Mouse (Mus musculus): Measurements from ENCODE around the gene Gm26897.

Gm26897 gene

GRCm38 (mm10) chr5:111733851-111734250 is at the start of gene Gm26897:
Gm26897 (plus strand) TSS chr5:111733924.
- no peak for DNase-seq (ENCODE audit: low read depth, low spot score)

- DNase-seq (ENCODE audit: low read depth, low spot score): no peak
These were observed 46.4 kb upstream of the Gm26897 start for GRCm38 (mm10) chr5:111687370-111687769.

- no peak for DNase-seq (ENCODE audit: low read depth, low spot score)
These were observed 45.1 kb upstream of the Gm26897 start for GRCm38 (mm10) chr5:111688584-111688983.

GRCm38 (mm10) chr5:111697996-111698395 is 35.7 kb upstream of the Gm26897 start:
- DNase-seq (ENCODE audit: low read depth, low spot score): no peak

DNA sequence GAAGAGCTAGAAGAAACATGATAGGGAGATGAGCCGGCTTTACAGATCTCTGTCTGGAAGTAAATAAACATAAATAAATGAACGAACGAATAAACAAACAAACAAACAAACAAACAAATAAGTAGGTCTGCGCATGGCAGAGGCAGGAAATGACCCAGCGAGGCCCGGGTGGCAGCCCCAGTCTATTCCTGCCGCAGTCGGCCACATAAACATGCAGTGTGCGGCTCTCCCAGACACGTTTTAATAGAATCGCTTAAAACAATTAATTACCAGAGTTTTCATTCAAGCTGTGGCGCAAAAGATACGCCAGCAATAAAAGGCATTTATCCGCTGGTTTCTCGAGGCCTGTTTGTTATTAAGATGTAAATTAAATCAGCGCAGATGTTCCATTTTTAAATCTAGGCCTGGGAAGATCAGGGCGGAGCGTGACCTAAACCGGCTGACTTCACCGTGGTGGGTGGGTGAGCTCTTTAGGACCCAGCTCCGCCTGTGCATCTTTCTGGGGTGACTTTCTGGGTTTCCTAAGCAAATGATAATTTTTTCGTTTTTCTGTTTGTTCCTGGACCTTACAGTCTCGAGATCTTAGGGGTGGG is 33.9 kb upstream of the Gm26897 start:
- DNase-seq (ENCODE audit: low read depth, low spot score): no peak

DNA sequence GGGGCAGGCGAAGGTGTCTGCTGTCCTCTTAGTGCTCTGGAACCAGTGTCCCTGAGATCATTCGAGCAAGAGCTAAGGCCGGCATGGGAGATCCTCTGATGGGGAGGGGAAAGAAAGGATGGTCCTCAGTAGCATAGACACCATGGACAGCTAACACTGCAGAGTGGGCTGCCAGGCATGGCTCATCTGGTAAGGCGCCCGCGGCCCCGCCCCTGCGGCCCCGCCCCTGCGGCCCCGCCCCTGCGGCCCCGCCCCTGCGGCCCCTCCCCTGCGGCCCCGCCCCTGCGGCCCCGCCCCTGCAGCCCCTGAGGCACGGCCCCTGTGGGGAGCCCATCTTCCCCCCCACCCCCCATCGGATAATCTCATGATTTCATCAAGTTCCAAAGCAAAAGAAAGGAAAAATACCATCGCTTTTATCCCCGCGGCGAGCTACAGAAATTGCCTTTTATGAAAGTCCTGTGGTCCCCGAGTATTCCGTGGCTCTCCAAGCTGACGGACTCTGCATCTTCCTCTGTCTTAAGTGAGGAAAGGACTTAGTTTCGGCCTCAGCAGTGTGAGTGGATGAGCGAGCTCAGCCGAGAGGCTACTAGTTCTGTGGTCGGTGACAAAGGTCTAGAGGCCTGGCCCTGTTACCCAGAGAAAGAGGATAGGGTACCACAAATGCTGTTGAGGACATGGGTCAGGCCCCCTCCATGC is 31.9 kb upstream of the Gm26897 start:
- DNase-seq (ENCODE audit: low read depth, low spot score): no peak

DNA sequence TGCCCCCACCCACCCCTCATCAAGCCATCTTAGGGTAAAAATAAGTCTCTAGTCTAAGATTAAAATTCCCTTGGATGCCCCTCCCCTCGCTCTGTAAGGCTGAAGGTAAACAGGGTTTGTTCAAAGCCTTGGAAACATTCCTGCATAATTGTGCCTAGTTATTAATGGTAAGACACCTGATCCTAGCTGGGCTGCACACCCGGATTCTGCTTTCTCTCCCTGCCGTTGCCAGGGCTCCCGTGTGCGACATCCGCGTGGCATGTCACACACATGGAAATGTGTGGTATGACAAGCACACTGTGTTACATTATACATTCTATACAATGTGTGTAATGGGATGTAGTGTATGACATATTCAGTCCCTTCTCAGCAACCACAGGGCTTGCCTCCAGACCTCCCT is 30.1 kb upstream of the Gm26897 start:
- no peak for DNase-seq (ENCODE audit: low read depth, low spot score)

DNA sequence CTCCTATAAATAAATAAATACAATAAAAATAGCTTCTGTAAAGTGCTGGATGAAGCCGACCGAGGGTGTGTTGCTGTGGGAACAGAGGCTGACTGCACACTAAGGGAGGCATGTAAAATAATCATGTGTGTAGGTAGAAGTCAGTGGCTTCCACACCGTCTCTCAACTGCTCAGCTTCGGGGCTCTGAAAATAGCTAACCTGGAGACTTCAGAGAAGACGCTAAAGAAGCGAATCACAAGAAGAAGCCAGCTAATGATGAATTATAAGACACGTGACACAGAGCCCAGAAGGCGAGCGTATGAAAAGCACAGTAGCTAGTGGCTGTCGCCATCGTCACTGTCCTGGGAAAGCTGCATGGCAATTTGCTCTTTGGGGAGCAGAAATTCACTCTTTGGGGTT is 29.4 kb upstream of the Gm26897 start:
- no peak for DNase-seq (ENCODE audit: low read depth, low spot score)

- no peak for DNase-seq (ENCODE audit: low read depth, low spot score)
These were observed 24.4 kb upstream of the Gm26897 start for GRCm38 (mm10) chr5:111709195-111709901.

GRCm38 (mm10) chr5:111719018-111719417 is 14.7 kb upstream of the Gm26897 start:
- DNase-seq (ENCODE audit: low read depth, low spot score): no peak

DNA sequence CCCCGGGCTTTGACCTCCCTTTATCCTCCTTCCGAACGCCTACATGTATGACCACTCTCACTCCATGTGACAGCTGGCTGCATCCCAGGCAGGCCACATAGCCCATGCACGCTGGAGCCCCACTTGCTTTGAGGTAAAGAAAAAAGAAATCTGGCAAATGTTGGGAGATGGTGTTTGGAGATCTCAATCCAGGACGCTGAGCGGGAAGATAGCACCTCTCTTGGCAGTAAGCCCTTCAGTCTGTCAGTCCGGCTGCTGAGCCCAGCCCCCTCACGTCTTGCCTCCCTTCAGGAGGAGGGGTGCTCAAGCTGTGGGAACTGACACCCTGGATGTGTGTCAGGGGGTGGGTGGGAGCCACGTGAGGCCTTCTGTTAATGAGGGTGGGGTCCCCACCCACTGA is 13.0 kb upstream of the Gm26897 start:
- no peak for DNase-seq (ENCODE audit: low read depth, low spot score)

DNA sequence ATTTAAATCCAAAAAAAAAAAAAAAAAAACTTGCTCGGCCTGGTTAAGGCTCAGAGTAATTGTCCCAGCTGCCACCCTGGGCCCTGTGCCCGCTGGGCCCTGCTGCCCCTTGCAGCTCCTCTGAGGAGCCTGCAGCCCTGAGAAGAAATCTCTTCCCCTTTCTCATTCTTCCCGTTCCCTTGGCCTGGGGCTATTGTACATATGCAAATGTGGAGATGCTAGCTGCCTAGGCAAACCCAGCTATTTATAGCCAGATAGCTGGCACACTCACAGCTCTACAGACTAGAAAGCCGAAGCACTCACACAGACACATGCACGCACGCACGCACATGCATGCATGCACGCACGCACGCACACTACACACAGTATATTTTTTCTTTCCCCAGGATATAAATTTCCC is 9.0 kb upstream of the Gm26897 start:
- no peak for DNase-seq (ENCODE audit: low read depth, low spot score)

DNA sequence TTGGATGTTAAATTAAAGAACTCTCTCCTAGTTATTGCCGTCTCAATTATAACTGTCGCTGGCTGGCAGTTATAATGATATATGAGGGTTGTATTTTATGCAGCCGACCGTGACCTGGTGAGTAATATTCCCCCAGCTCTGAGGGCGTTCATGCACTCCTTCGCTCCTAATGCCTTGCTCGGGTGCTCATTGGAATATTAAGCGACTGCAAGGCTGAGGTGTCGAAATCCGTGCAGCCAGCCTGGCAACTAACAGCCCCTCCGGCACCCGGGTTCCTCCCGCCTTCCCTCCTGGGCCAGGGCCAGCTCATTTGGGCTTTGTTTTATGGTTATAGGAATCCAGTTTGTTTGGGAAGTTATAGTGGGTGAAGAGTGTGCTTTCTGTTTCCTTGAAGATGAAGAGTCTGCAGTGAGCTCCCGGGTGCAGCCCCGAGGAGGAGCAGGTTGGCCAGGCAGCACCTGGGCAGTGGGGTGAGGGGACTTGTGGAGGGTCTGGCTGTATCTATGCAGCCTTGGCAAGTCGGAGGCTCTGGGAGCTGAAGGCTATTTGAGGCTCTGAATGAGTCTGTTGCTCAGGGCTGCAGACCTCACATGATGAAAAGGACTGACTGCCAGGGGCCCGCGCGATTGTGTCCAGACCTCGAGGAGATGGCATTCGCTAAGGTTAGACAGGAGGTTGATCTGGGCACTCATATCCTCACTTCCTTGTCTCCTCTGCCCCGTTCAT is 8.4 kb upstream of the Gm26897 start:
- DNase-seq (ENCODE audit: low read depth, low spot score): no peak

DNA sequence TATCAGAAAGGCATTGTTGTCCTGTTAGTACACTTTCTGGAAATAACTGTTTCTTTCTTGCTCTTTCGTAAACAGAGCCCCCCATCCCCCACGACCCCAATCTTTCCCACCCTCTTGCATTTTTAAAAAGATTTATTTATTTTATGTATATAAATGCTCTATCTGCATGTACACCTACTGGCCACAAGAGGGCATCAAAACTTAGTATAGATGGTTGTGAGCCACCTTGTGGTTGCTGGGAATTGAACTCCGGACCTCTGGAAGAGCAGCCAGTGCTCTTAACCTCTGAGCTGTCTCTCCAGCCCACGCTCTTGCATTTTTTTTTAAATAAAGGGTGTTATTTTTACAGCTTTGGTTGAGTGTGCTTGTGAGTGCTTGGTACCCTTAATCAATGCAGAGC is 5.3 kb upstream of the Gm26897 start:
- no peak for DNase-seq (ENCODE audit: low read depth, low spot score)

DNA sequence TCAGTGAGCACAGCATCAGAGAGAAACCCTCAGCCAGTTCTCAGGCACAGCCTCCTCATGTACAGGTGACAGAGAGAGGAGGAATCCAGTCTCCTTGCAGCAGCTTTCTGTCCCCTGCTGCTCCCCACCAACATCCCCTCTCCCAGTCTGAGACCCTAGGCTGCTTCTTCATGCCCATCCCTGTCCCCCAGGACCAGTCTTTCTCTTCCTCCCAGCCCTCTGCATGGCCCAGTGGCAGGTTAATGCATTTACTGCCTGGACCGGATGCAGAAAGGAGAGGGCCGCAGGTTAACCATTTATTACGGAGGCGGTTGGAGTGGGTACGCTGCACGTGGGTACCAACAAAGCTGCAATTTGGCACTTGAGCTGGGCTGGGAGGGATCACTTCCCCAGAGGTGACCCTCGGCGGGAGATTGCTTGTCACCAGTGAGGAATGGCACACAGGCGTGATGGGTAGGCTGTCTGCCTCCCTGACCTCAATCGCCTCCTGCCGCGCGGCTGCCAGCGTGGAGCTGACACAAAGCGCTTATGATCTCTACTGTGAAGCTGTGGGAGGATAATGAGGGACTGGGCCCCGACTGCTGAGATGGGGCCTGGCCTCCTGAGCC is 3.1 kb upstream of the Gm26897 start:
- DNase-seq (ENCODE audit: low read depth, low spot score): no peak

DNA sequence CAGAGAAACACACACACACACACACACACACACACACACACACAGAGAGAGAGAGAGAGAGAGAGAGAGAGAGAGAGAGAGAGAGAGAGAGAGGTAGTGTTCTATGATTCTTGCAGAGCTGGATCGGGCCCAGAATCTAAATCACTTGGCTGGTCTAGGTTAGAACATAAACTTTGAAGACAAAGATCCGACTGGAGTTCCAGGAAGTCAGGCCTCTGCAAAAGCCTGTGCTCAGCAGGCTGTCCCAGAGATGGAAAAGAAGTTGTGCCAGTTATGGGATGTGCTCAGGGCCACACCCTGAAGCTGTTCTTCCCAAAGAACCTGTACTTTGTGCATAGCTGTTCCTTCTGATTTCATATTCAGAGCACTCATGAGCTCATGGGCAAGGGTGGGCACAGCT is 1.5 kb upstream of the Gm26897 start:
- DNase-seq (ENCODE audit: low read depth, low spot score): no peak

- no peak for DNase-seq (ENCODE audit: low read depth, low spot score)
These were observed 5.8 kb downstream of the Gm26897 start for GRCm38 (mm10) chr5:111739480-111739879.

GRCm38 (mm10) chr5:111740384-111741275 is 6.9 kb downstream of the Gm26897 start:
- DNase-seq (ENCODE audit: low read depth, low spot score): no peak

DNA sequence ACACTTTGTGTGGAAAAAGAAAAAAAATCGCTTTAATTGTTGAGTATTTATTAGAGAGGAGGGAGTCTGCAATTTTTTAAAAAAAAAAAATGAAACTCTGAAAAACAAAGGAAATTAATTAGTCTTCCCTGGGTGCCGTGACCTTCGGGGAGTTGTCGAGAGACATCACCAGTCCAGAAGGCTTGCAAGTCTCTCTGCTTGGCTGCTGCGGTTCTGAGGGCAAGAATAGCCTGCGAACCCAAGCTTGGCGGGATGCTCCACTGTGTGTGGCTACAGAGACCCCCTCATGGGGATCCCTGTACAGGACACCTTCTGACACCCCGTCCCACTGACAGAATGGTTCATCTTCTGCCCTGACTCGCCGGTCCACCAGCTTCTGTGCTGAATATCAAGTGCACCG is 7.6 kb downstream of the Gm26897 start:
- no peak for DNase-seq (ENCODE audit: low read depth, low spot score)

DNA sequence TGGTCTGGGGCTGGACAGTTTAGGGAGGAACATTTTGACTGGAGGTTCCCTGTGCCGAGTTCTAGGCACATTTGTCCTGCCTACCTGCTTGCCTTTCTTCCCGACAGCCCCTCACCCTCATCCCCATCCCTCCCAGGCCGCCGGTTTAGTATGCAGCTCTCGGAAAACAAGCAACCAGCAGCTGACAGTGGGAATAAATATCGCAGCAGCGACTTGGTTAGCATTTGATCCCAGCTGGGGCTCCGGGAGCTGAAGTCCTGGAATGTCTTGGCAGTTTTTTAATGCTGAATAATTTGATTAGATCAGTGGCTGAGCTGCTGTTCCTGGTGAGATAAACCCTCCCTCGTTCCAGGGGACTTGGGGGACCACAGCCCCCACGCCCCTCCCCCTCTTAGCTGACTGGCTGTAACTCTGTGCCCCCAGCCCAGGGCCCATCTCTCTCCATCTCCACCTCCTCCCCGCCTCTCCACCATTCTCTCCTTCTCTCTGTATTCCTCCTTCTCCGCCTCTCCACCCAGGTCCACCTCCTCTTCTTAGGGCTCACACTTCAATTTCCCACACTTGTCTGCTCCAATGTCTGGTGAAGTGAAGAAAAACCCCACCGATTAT is 8.7 kb downstream of the Gm26897 start:
- no peak for DNase-seq (ENCODE audit: low read depth, low spot score)
